Mouse (Mus musculus): ENCODE results near the gene Actr1a. TPM values are rescaled to one million over a fixed set of nuclear protein-coding genes. Genes with fewer than 3 reads are reported as not detected.

Actr1a gene
- polyA plus RNA-seq, 1 experiment from 2014 or later, result 119 TPM

DNA sequence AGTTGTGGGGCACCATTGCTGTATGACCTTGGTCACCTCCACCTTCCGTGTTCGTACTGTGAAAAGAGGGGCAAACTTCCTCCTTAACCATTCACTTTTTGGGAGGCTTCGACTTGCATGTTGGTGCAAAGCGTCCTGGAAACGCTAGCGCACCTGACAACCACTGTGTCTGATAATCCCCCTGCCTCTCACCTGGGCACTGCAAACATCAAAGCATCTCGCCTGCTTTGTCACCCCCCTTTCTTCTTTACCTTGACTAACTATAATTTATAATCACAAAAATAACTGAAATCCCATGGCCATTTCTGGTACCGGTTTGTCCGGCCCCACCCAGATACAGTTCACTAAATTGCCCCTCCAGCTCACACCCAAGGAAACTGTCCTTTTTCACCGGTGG is 838 bp downstream of the Actr1a start:
- H3K9me3 ChIP-seq (ENCODE audit: control insufficient read depth, low read length), result no peaks in the 10 kb centered on the region
- peak overlapping the region; percentile 65 for H3K4me2 ChIP-seq (ENCODE audit: low read depth, low read length)
- peak overlapping the region; percentile 82 for H3K4me3 ChIP-seq (ENCODE audit: low read length)
- peak overlapping the region; percentile 54; the same call in 1 of the 2 replicates for H3K27ac ChIP-seq (ENCODE audit: low read length)
- H3K9ac ChIP-seq (ENCODE audit: low read depth, low read length), result peak overlapping the region; percentile 51
- no peaks in the 10 kb centered on the region for H3K27me3 ChIP-seq (replicated peaks; ENCODE audit: control insufficient read depth, insufficient read depth, low read length)
- no peak for ATAC-seq
- no peaks in the 10 kb centered on the region for H3K36me3 ChIP-seq (ENCODE audit: control insufficient read depth, insufficient read depth, low read length)
- H3K4me1 ChIP-seq (ENCODE audit: control insufficient read depth, insufficient read depth, low read length), result peaks cover 35% of the 10 kb centered on the region
- 3% methylated on average over 10 of the region's 10 CpGs for WGBS

DNA sequence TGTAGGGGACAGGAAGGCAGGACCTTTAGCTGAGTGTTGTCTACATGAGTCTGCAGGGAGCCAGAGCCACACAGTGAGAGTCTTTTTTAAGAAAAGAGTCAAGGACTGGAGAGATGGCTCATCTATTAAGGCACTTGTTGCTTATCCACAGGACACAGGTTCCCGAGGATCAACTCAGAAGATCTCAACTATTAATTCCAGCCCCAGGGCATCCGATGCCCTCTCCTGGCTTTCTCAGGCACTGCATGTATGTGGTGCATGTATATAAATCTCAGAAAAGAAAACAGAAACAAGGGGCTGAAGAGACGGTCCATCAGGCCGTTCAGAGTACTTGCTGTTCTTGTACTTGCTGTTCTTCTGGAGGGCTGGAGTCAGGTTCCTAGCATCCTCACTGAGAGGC is 3.5 kb downstream of the Actr1a start:
- Histone ChIP-seq H3K27me3 (replicated peaks; ENCODE audit: control insufficient read depth, insufficient read depth, low read length) (no peaks in the 10 kb centered on the region), H3K9ac (ENCODE audit: low read depth, low read length) (no peak overlapping the region), H3K4me1 (ENCODE audit: control insufficient read depth, insufficient read depth, low read length) (peaks cover 17% of the 10 kb centered on the region), H3K4me2 (ENCODE audit: low read depth, low read length) (no peak overlapping the region), H3K4me3 (ENCODE audit: low read length) (no peak overlapping the region), H3K27ac (ENCODE audit: low read length) (no peak overlapping the region), H3K36me3 (ENCODE audit: control insufficient read depth, insufficient read depth, low read length) (no peaks in the 10 kb centered on the region), H3K9me3 (ENCODE audit: control insufficient read depth, low read length) (no peaks in the 10 kb centered on the region)
- WGBS, result 34% methylated on average over 4 of the region's 4 CpGs
- ATAC-seq, result no peak

DNA sequence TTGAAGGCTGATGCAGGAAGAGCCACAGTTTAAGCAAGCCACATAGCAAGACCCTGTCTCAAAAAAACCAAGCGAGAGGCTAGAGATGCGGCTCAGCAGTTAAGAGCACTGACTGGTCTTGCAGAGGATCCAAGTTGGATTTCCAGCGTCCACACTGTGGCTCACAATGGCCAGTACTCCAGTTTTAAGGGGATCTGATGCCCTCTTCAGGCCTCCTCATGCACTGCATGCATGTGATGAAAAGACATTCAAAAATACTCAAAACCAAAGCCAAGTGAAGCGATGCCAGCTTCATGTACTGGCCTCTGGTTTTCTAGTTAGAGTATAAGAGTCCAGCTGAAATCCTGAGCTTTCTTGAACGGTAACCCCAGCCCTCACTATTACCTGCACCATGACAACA is 5.7 kb downstream of the Actr1a start:
- 86% methylated on average over 5 of the region's 5 CpGs for WGBS
- Histone ChIP-seq H3K27ac (ENCODE audit: low read length) (no peak overlapping the region), H3K4me2 (ENCODE audit: low read depth, low read length) (no peak overlapping the region)

GRCm38 (mm10) chr19:46382275-46382674 is 13.3 kb downstream of the Actr1a start:
- Histone ChIP-seq H3K9me3 (ENCODE audit: control insufficient read depth, low read length) (no peaks in the 10 kb centered on the region), H3K9ac (ENCODE audit: low read depth, low read length) (no peak overlapping the region), H3K4me2 (ENCODE audit: low read depth, low read length) (no peak overlapping the region), H3K4me1 (ENCODE audit: control insufficient read depth, insufficient read depth, low read length) (no peaks in the 10 kb centered on the region), H3K4me3 (ENCODE audit: low read length) (no peak overlapping the region), H3K36me3 (ENCODE audit: control insufficient read depth, insufficient read depth, low read length) (peaks cover 47% of the 10 kb centered on the region), H3K27me3 (replicated peaks; ENCODE audit: control insufficient read depth, insufficient read depth, low read length) (no peaks in the 10 kb centered on the region), H3K27ac (ENCODE audit: low read length) (no peak overlapping the region)
- no peak for ATAC-seq
- WGBS, result 88% methylated on average over 9 of the region's 9 CpGs

More for the DNA sequence above, 5.7 kb downstream of the Actr1a start:
- H3K9me3 ChIP-seq (ENCODE audit: control insufficient read depth, low read length), result no peaks in the 10 kb centered on the region
- H3K9ac ChIP-seq (ENCODE audit: low read depth, low read length), result no peak overlapping the region
- peaks cover 13% of the 10 kb centered on the region for H3K4me1 ChIP-seq (ENCODE audit: control insufficient read depth, insufficient read depth, low read length)
- H3K4me3 ChIP-seq (ENCODE audit: low read length), result no peak overlapping the region
- no peak for ATAC-seq
- peaks cover under 1% of the 10 kb centered on the region; the same call in 1 of the 2 replicates for H3K36me3 ChIP-seq (ENCODE audit: control insufficient read depth, insufficient read depth, low read length)
- no peaks in the 10 kb centered on the region for H3K27me3 ChIP-seq (replicated peaks; ENCODE audit: control insufficient read depth, insufficient read depth, low read length)

DNA sequence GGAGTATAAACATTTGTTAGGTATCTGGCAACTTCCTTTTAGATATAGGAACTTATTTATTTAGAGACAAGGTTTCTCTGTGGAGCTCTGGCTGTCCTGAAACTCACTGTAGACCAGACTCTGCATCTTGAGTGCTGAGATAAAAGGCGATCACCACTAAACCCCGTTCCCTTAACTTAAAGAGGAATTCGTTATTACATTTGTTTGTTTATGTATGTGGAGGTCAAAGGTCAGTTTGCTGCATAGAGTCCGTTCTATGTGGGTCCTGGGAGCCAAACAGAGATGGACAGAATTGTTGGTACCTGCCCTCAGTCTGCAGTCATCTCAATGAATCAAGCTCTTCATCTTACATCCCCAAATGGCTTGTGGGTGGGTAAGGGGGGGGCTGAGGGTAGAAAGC is 19.7 kb downstream of the Actr1a start:
- no peak overlapping the region for H3K4me2 ChIP-seq (ENCODE audit: low read depth, low read length)
- peaks cover 16% of the 10 kb centered on the region for H3K36me3 ChIP-seq (ENCODE audit: control insufficient read depth, insufficient read depth, low read length)
- no peak overlapping the region for H3K27ac ChIP-seq (ENCODE audit: low read length)
- no peak for ATAC-seq
- H3K9ac ChIP-seq (ENCODE audit: low read depth, low read length), result no peak overlapping the region
- 27% methylated on average over 4 of the region's 4 CpGs for WGBS
- H3K4me1 ChIP-seq (ENCODE audit: control insufficient read depth, insufficient read depth, low read length), result no peaks in the 10 kb centered on the region
- H3K9me3 ChIP-seq (ENCODE audit: control insufficient read depth, low read length), result no peaks in the 10 kb centered on the region
- H3K4me3 ChIP-seq (ENCODE audit: low read length), result no peak overlapping the region
- H3K27me3 ChIP-seq (replicated peaks; ENCODE audit: control insufficient read depth, insufficient read depth, low read length), result no peaks in the 10 kb centered on the region

- no peak overlapping the region for H3K9ac ChIP-seq (ENCODE audit: low read depth, low read length)
- no peaks in the 10 kb centered on the region for H3K27me3 ChIP-seq (replicated peaks; ENCODE audit: control insufficient read depth, insufficient read depth, low read length)
- no peaks in the 10 kb centered on the region for H3K9me3 ChIP-seq (ENCODE audit: control insufficient read depth, low read length)
- no peak overlapping the region for H3K4me2 ChIP-seq (ENCODE audit: low read depth, low read length)
- H3K4me1 ChIP-seq (ENCODE audit: control insufficient read depth, insufficient read depth, low read length), result no peaks in the 10 kb centered on the region
- H3K27ac ChIP-seq (ENCODE audit: low read length), result no peak overlapping the region
- no peak overlapping the region for H3K4me3 ChIP-seq (ENCODE audit: low read length)
- ATAC-seq, result no peak
- WGBS, result 57% methylated on average over 5 of the region's 5 CpGs
- H3K36me3 ChIP-seq (ENCODE audit: control insufficient read depth, insufficient read depth, low read length), result peaks cover 14% of the 10 kb centered on the region
These were observed 20.1 kb downstream of the Actr1a start for GRCm38 (mm10) chr19:46375489-46375888.

GRCm38 (mm10) chr19:46374477-46375088 is 21.0 kb downstream of the Actr1a start:
- Histone ChIP-seq H3K27me3 (replicated peaks; ENCODE audit: control insufficient read depth, insufficient read depth, low read length) (no peaks in the 10 kb centered on the region), H3K36me3 (ENCODE audit: control insufficient read depth, insufficient read depth, low read length) (peaks cover 10% of the 10 kb centered on the region), H3K27ac (ENCODE audit: low read length) (no peak overlapping the region), H3K9me3 (ENCODE audit: control insufficient read depth, low read length) (no peaks in the 10 kb centered on the region), H3K4me2 (ENCODE audit: low read depth, low read length) (no peak overlapping the region), H3K4me1 (ENCODE audit: control insufficient read depth, insufficient read depth, low read length) (no peaks in the 10 kb centered on the region), H3K9ac (ENCODE audit: low read depth, low read length) (no peak overlapping the region), H3K4me3 (ENCODE audit: low read length) (no peak overlapping the region)
- WGBS, result 56% methylated on average over 21 of the region's 21 CpGs
- ATAC-seq, result peak; percentile 26; the same call in 1 of the 2 replicates

GRCm38 (mm10) chr19:46369204-46369603 is 26.3 kb downstream of the Actr1a start:
- Histone ChIP-seq H3K27ac (ENCODE audit: low read length) (no peak overlapping the region), H3K4me1 (ENCODE audit: control insufficient read depth, insufficient read depth, low read length) (no peaks in the 10 kb centered on the region), H3K4me3 (ENCODE audit: low read length) (no peak overlapping the region), H3K9ac (ENCODE audit: low read depth, low read length) (no peak overlapping the region), H3K27me3 (replicated peaks; ENCODE audit: control insufficient read depth, insufficient read depth, low read length) (no peaks in the 10 kb centered on the region), H3K9me3 (ENCODE audit: control insufficient read depth, low read length) (no peaks in the 10 kb centered on the region; the same call in 1 of the 2 replicates), H3K36me3 (ENCODE audit: control insufficient read depth, insufficient read depth, low read length) (no peaks in the 10 kb centered on the region), H3K4me2 (ENCODE audit: low read depth, low read length) (no peak overlapping the region)
- 19% methylated on average over 4 of the region's 4 CpGs for WGBS
- ATAC-seq, result peak; percentile 74; the same call in 1 of the 2 replicates

DNA sequence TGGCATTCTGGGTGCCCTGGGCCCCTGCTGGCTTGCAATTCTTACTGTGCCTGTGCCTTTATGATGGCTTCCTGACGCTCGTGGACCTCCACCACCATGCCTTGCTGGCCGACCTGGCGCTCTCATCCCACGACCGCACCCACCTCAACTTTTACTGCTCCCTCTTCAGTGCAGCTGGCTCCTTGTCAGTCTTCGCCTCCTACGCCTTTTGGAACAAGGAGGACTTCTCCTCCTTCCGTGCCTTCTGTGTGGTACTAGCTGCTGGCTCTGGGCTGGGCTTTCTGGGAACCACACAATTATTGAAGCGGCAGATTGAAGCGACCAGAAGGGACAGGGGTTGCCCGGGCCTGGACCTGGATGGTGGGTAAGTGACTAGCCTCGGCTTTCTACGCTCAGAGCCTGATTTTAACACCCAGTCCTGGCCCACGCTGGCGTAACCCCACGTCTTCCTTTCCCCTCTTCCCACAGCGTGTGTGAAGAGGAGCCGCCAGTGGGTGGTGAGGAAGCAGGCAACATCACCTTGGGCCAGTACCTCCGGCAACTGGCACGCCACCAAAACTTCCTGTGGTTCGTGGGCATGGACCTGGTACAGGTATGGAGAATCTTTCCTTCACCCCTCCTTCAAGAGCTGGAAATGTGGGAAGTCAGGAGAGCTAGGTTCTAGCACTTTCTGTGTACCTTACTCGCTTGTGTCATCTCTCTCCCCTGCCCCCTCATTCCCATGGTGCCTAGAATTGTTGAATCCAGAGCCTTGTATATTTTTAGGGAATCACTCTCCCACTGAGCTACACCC is 27.6 kb downstream of the Actr1a start:
- Histone ChIP-seq H3K27ac (ENCODE audit: low read length) (no peak overlapping the region), H3K27me3 (replicated peaks; ENCODE audit: control insufficient read depth, insufficient read depth, low read length) (no peaks in the 10 kb centered on the region), H3K9ac (ENCODE audit: low read depth, low read length) (no peak overlapping the region), H3K4me3 (ENCODE audit: low read length) (no peak overlapping the region), H3K9me3 (ENCODE audit: control insufficient read depth, low read length) (no peaks in the 10 kb centered on the region; the same call in 1 of the 2 replicates), H3K4me2 (ENCODE audit: low read depth, low read length) (no peak overlapping the region), H3K36me3 (ENCODE audit: control insufficient read depth, insufficient read depth, low read length) (no peaks in the 10 kb centered on the region), H3K4me1 (ENCODE audit: control insufficient read depth, insufficient read depth, low read length) (no peaks in the 10 kb centered on the region)
- WGBS, result 83% methylated on average over 23 of the region's 23 CpGs
- ATAC-seq, result no peak

All from intestine, embryonic 16.5 days (tissue).